ENCODE assay signal across 7 mouse cellular contexts in the genomic region with DNA sequence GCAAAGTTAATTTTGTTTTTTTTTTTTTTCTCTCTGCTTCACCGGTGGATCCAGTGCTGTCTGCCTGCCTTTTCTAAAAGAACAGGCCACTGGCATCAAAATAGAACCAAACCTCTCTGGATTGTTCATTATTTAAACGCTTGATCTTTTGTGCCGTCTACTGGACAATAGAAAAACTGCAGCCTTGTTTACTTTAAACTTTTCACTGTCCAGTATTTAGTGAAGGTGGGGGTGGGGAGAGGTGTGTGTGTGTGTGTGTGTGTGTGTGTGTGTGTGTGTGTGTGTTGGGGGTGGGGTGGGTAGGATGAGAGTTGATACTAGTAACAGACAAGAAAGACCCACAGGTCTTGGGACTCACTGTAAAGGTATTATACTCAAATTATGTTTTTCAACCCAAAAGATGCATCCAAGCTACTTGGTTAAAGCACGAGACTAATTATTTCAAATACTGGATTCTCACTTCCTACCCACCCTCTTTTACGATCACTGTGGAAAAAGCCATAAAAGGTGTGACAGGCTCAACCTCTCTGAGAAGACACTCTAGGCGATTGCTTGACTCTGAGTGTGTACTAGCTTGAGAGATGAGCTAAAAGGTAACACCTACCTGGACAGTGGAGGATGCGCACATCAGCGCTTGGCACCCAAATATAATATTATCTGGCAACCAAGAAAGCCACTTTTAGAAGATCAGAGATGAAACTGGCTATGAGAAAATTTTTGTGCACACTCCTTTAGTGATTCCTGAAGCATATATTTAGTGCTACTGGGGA. TPM values are rescaled to one million over a fixed set of nuclear protein-coding genes. Genes with fewer than 3 reads are reported as not detected.
A peak's percentile ranks its signal among the peaks of the same experiment; 100 is the strongest.
DNase-seq lines count a peak whose midpoint lies in the region; ATAC-seq and TF ChIP-seq lines count a peak whose summit lies in the region.

No protein-coding gene starts in this region.

- H3K27ac ChIP-seq in kidney, postnatal 0 days: no peak overlapping the region
- no peak overlapping the region for H3K27ac ChIP-seq in kidney, embryonic 14.5 days (ENCODE audit: low read depth, low read length)
- no peak overlapping the region for H3K27ac ChIP-seq in midbrain, embryonic 10.5 days (replicated peaks)

- peak; percentile 91 for DNase-seq in kidney, postnatal 0 days (ENCODE audit: low spot score)
- DNase-seq in ES-CJ7 (ENCODE audit: low read depth, low spot score): peak; percentile 68
- DNase-seq in NIH3T3 (ENCODE audit: low read depth): peak; percentile 88
- peak; percentile 6 to 65 for DNase-seq in heart, postnatal 14 days
- DNase-seq in left cerebral cortex, adult 18-20 months (ENCODE audit: low spot score in 2 of 2): no peak
- DNase-seq in midbrain, embryonic 10.5 days (ENCODE audit: low spot score): no peak

- peak; percentile 75 for TF ChIP-seq CTCF in kidney, postnatal 0 days (IDR thresholded peaks at IDR 0.05; ENCODE audit: low read depth)

- H3K9ac ChIP-seq in kidney, postnatal 0 days (ENCODE audit: low read depth, low read length): no peak overlapping the region
- no peak overlapping the region for H3K9ac ChIP-seq in kidney, embryonic 14.5 days (ENCODE audit: low read depth, low read length)

- H3K4me1 ChIP-seq in kidney, postnatal 0 days (replicated peaks; ENCODE audit: insufficient read depth, low read length): peaks cover 18% of the 10 kb centered on the region; the same call in 1 of the 2 replicates
- H3K4me1 ChIP-seq in kidney, embryonic 14.5 days (ENCODE audit: control insufficient read depth, insufficient read depth, low read length): peaks cover 19% of the 10 kb centered on the region
- H3K4me1 ChIP-seq in midbrain, embryonic 10.5 days: peaks cover 58% of the 10 kb centered on the region

- H3K4me2 ChIP-seq in kidney, postnatal 0 days (ENCODE audit: low read length): no peak overlapping the region
- no peak overlapping the region for H3K4me2 ChIP-seq in kidney, embryonic 14.5 days (replicated peaks; ENCODE audit: low read depth, low read length)

- ATAC-seq in kidney, postnatal 0 days (replicated peaks; ENCODE audit: low FRiP score, low read depth): no peak
- ATAC-seq in kidney, embryonic 14.5 days (ENCODE audit: low FRiP score, low TSS enrichment): no peak

- intact Hi-C loops in heart, postnatal 14 days (cut with DNase I): loop anchor here (5.0 to 10.0 kb wide), 5 partner anchors 202 to 1560 kb away; no protein-coding TSS in a partner anchor

- H3K36me3 ChIP-seq in kidney, postnatal 0 days (ENCODE audit: insufficient read depth, low read length): no peaks in the 10 kb centered on the region
- no peaks in the 10 kb centered on the region for H3K36me3 ChIP-seq in kidney, embryonic 14.5 days (ENCODE audit: control insufficient read depth, insufficient read depth, low read length)
- no peaks in the 10 kb centered on the region for H3K36me3 ChIP-seq in midbrain, embryonic 10.5 days

- H3K4me3 ChIP-seq in kidney, postnatal 0 days (replicated peaks; ENCODE audit: low read depth, low read length): no peak overlapping the region
- no peak overlapping the region for H3K4me3 ChIP-seq in kidney, embryonic 14.5 days (ENCODE audit: low read length)
- H3K4me3 ChIP-seq in midbrain, embryonic 10.5 days: no peak overlapping the region

- whole genome bisulfite sequencing in kidney, postnatal 0 days: 31% methylated on average over 8 of the region's 8 CpGs
- WGBS in kidney, embryonic 14.5 days: 26% methylated on average over 8 of the region's 8 CpGs
- WGBS in midbrain, embryonic 10.5 days: 29% methylated on average over 8 of the region's 8 CpGs

- no peaks in the 10 kb centered on the region for H3K27me3 ChIP-seq in kidney, postnatal 0 days (ENCODE audit: insufficient read depth, low read length)
- no peaks in the 10 kb centered on the region for H3K27me3 ChIP-seq in kidney, embryonic 14.5 days (ENCODE audit: control insufficient read depth, insufficient read depth, low read length)
- H3K27me3 ChIP-seq in midbrain, embryonic 10.5 days (ENCODE audit: low read depth, poor library complexity, severe bottlenecking): peaks cover 77% of the 10 kb centered on the region

- no peaks in the 10 kb centered on the region for H3K9me3 ChIP-seq in kidney, postnatal 0 days (replicated peaks; ENCODE audit: low read length)
- no peaks in the 10 kb centered on the region for H3K9me3 ChIP-seq in kidney, embryonic 14.5 days (ENCODE audit: control insufficient read depth, low read length)
- H3K9me3 ChIP-seq in midbrain, embryonic 10.5 days (replicated peaks): no peaks in the 10 kb centered on the region

RNA-seq across cellular contexts. Expression of a gene that starts 5.9 kb away (rescaled TPM):
- 59.0 and 66.7 TPM in 2 replicates for polyA plus RNA-seq in kidney, postnatal 0 days (2015; fragmentation: Nextera tagmentation; extraction: Ambion mirVana)
- 54.6 and 109 TPM in 2 replicates for polyA plus RNA-seq in kidney, embryonic 14.5 days (2014; fragmentation: Nextera tagmentation; extraction: Ambion mirVana)
- total RNA-seq in heart, postnatal 14 days (2021): 10 to 100 TPM; 30.1 to 33.9 TPM
- 1 to 10 TPM; 5.2 to 7.9 TPM for total RNA-seq in left cerebral cortex, adult 18-20 months (2021)
- 44.5 and 48.0 TPM in 2 replicates for polyA plus RNA-seq in midbrain, embryonic 10.5 days (2016; fragmentation: Nextera tagmentation; extraction: Ambion mirVana)

Comparison
In these comparisons a context has a peak if more than half of its experiments do, and no peak if none do; other contexts are left out.
1. DNase-seq: peak in kidney, postnatal 0 days (single experiment), ES-CJ7 (single experiment), NIH3T3 (single experiment) and heart, postnatal 14 days (2 of 2); none in left cerebral cortex, adult 18-20 months (0 of 2) and midbrain, embryonic 10.5 days (single experiment).